Mouse (Mus musculus) lung, adult 2 months (tissue): ENCODE measurements around the gene Hoxc5.

Experiments
- CTCF ChIP-seq: fragments of 200-500 bp; IDR thresholded peaks from 2 replicates; pipeline ENCODE4 v1.5.1; 2011; ENCODE audit warnings: mild to moderate bottlenecking, low read length, control low read depth; ENCODE audit not compliant: insufficient read depth
- POLR2A ChIP-seq: fragments of 200-500 bp; IDR thresholded peaks from 2 replicates; pipeline ENCODE4 v1.6.1; 2011; ENCODE audit warnings: low read depth, mild to moderate bottlenecking, control low read depth, low read length, borderline replicate concordance; ENCODE audit errors: extremely low read depth

- TF ChIP-seq CTCF (no peak), POLR2A (no peak)
Measured at GRCm38 (mm10) chr15:102984925-102985324, 17.7 kb downstream of the Hoxc5 start.
